Mouse (Mus musculus) ES-E14 (cell line): ENCODE measurements around the gene Atp5b. TPM values are rescaled to one million over a fixed set of nuclear protein-coding genes. Genes with fewer than 3 reads are reported as not detected.

ENCODE experiments used
- DNase-seq: peaks from one replicate; pipeline ENCODE4 v3.0.0-alpha.2; 2013; ENCODE audit warnings: low read depth, low spot score
- H3K27ac ChIP-seq: 2 replicates; pipeline ENCODE4 v1.5.1; 2012; ENCODE audit warnings: low read depth, mild to moderate bottlenecking, low read length, moderate library complexity, mixed read lengths; ENCODE audit not compliant: poor library complexity, insufficient read depth, severe bottlenecking
- H3K36me3 ChIP-seq: 2 replicates; pipeline ENCODE4 v1.6.1; 2012; ENCODE audit warnings: mild to moderate bottlenecking, low read length, moderate library complexity, mixed read lengths; ENCODE audit not compliant: control insufficient read depth, poor library complexity, insufficient read depth, severe bottlenecking
- H3K4me1 ChIP-seq, 2 experiments: fragments of 150-350 bp in 1 of 2; sonication (generic) in 1 of 2; 2 replicates each; pipeline ENCODE4 v1.6.1; 2012; ENCODE audit warnings: low read length in 2 of 2, mild to moderate bottlenecking in 1 of 2, mixed read lengths in 1 of 2; ENCODE audit not compliant: control insufficient read depth in 2 of 2, insufficient read depth in 2 of 2, poor library complexity in 1 of 2
- H3K4me3 ChIP-seq, 2 experiments: fragments of 150-350 bp in 1 of 2; sonication (generic) in 1 of 2; 2 replicates each; pipeline ENCODE4 v1.5.1; 2012; ENCODE audit warnings: low read length in 2 of 2, low read depth in 1 of 2, mild to moderate bottlenecking in 1 of 2, mixed read lengths in 1 of 2; ENCODE audit not compliant: insufficient read depth in 1 of 2, poor library complexity in 1 of 2, severe bottlenecking in 1 of 2
- H3K9ac ChIP-seq: 2 replicates; pipeline ENCODE4 v1.6.1; 2012; ENCODE audit warnings: low read depth, mild to moderate bottlenecking, low read length, mixed read lengths; ENCODE audit not compliant: poor library complexity, insufficient read depth, severe bottlenecking
- H3K9me3 ChIP-seq: fragments of 150-350 bp; sonication (generic); 2 replicates; pipeline ENCODE4 v1.6.1; 2012; ENCODE audit warnings: low read depth, mild to moderate bottlenecking, low read length; ENCODE audit not compliant: control insufficient read depth, insufficient read depth
- CHD2 ChIP-seq: IDR thresholded peaks from 2 replicates; pipeline ENCODE4 v1.6.1; 2014; ENCODE audit warnings: mild to moderate bottlenecking, low read depth, low read length, inconsistent platforms
- HCFC1 ChIP-seq: IDR thresholded peaks from 2 replicates; pipeline ENCODE4 v1.6.1; 2012; ENCODE audit warnings: low read length, inconsistent platforms, borderline replicate concordance; ENCODE audit not compliant: insufficient read depth
- MAFK ChIP-seq: IDR thresholded peaks from 2 replicates; pipeline ENCODE4 v1.6.1; 2014; ENCODE audit warnings: mild to moderate bottlenecking, low read depth, low read length, inconsistent platforms; ENCODE audit not compliant: insufficient read depth
- ZC3H11A ChIP-seq: IDR thresholded peaks from 2 replicates; pipeline ENCODE4 v1.6.1; 2012; ENCODE audit warnings: low read depth, mild to moderate bottlenecking, inconsistent platforms, low read length, borderline replicate concordance
- ZNF384 ChIP-seq: IDR thresholded peaks from 2 replicates; pipeline ENCODE4 v1.6.1; 2012; ENCODE audit warnings: low read depth, low read length, inconsistent platforms
- in situ Hi-C, 2 experiments: fragments of 600-800 bp; cut with MboI; formaldehyde crosslinking; loops; one replicate each; pipeline ENCODE4 v1.15.1; 2025; ENCODE audit warnings: low sequenced_read_pairs in 2 of 2, inconsistent platforms in 1 of 2; ENCODE audit not compliant: unreplicated experiment in 2 of 2
- total RNA-seq: library from RNA; depleted of rRNA; stranded (reverse); fragments of 300-350 nt; gene quantifications from 2 replicates; pipeline ENCODE4 v1.2.3, GENCODE M21; 2012

Gene Atp5b
- total RNA-seq, 1 experiment = 2,075 TPM

- in situ Hi-C loops = no loop called here
- no peak for TF ChIP-seq MAFK
- TF ChIP-seq ZC3H11A = no peak
- no peak for TF ChIP-seq ZNF384
- no peak for TF ChIP-seq CHD2
- no peak for TF ChIP-seq HCFC1
- Histone ChIP-seq H3K9ac (no peak overlapping the region), H3K9me3 (no peaks in the 10 kb centered on the region), H3K4me1 (peaks cover 6 to 22% of the 10 kb centered on the region in 2 experiments; a peak in 3 of 4 replicates), H3K27ac (no peak overlapping the region), H3K36me3 (peaks cover 69% of the 10 kb centered on the region), H3K4me3 (no peak overlapping the region)
- no peak for DNase-seq
Measured at GRCm38 (mm10) chr10:128039858-128040257, 43.2 kb upstream of the Atp5b start.

GRCm38 (mm10) chr10:128040293-128040692 lies 42.8 kb upstream of the Atp5b start:
- Histone ChIP-seq H3K9me3 (no peaks in the 10 kb centered on the region), H3K4me3 (no peak overlapping the region), H3K27ac (no peak overlapping the region), H3K4me1 (peaks cover 10 to 22% of the 10 kb centered on the region in 2 experiments), H3K9ac (no peak overlapping the region), H3K36me3 (peaks cover 70% of the 10 kb centered on the region)
- DNase-seq = no peak
- in situ Hi-C loops = no loop called here
- TF ChIP-seq HCFC1 = no peak
- TF ChIP-seq ZC3H11A = no peak
- TF ChIP-seq ZNF384 = no peak
- TF ChIP-seq CHD2 = no peak
- TF ChIP-seq MAFK = no peak

GRCm38 (mm10) chr10:128041636-128042035 lies 41.4 kb upstream of the Atp5b start:
- Histone ChIP-seq H3K4me3 (no peak overlapping the region), H3K9ac (no peak overlapping the region), H3K4me1 (peaks cover 10 to 22% of the 10 kb centered on the region in 2 experiments), H3K36me3 (peaks cover 79% of the 10 kb centered on the region), H3K9me3 (no peaks in the 10 kb centered on the region), H3K27ac (no peak overlapping the region)
- TF ChIP-seq HCFC1 (no peak), ZC3H11A (no peak), CHD2 (no peak), MAFK (no peak), ZNF384 (no peak)
- in situ Hi-C loops = no loop called here
- no peak for DNase-seq

GRCm38 (mm10) chr10:128042466-128042865 lies 40.6 kb upstream of the Atp5b start:
- in situ Hi-C loops = no loop called here
- H3K9ac ChIP-seq = no peak overlapping the region

More at GRCm38 (mm10) chr10:128042466-128042865, 40.6 kb upstream of the Atp5b start:
- TF ChIP-seq MAFK = no peak
- TF ChIP-seq CHD2 = no peak
- TF ChIP-seq HCFC1 = no peak
- no peak for TF ChIP-seq ZNF384
- TF ChIP-seq ZC3H11A = no peak
- Histone ChIP-seq H3K36me3 (peaks cover 76% of the 10 kb centered on the region), H3K4me3 (no peak overlapping the region), H3K27ac (no peak overlapping the region), H3K4me1 (peaks cover 10 to 22% of the 10 kb centered on the region in 2 experiments), H3K9me3 (no peaks in the 10 kb centered on the region)
- no peak for DNase-seq
